Mouse (Mus musculus): ENCODE data around the gene Ovol3. TPM values are rescaled to one million over a fixed set of nuclear protein-coding genes. Genes with fewer than 3 reads are reported as not detected.
"Not testable (repeated sequence)": the region's sequence is repeated elsewhere in the genome, so short reads cannot be mapped to it uniquely, and the experiment has no call there.

Ovol3 gene
- polyA plus RNA-seq, 1 experiment, result 0.12 TPM

DNA sequence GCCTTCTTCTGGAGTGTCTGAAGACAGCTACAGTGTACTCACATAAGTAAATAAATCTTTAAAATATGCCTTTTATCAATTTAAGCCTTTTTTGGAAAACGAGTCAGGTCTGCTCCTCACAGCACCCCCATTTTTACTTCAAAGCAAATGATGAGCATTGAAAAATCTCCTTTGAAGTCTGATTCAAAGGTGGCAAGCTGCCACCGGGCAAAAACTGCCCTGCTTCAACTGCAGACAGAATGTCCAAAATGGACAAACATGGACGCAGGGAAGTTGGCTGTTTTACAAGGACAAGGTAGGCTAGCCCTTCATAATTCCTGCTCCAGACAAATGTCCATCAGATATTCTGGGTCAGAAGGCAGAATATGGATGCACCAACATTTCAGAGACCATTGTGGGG is 14.1 kb downstream of the Ovol3 start:
- TF ChIP-seq POLR2A (IDR thresholded peaks at IDR 0.05; ENCODE audit: borderline replicate concordance, extremely low read depth, insufficient read depth, insufficient read length, poor library complexity, severe bottlenecking), result no peak
- no peak for TF ChIP-seq CTCF (IDR thresholded peaks at IDR 0.05; ENCODE audit: borderline replicate concordance, extremely low read depth, insufficient read depth, insufficient read length)
- no peak for DNase-seq (ENCODE audit: low read depth)

DNA sequence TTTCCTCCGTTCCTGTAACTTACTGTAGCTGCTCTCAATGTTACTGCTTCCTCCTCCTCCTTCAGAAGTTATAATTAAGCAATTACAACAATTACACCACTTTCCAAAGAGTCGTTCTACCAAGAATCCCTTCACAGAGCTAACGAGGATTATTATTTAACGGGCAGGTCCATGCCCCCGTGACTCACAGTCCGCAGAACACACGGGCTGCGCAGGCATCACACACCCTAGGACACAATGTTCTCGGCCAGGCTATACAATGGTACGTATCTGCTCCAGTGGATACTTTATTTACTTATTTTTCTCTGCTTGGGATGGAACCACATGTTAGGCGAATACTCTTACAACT is 15.5 kb downstream of the Ovol3 start:
- DNase-seq (ENCODE audit: low read depth), result no peak
- TF ChIP-seq CTCF (IDR thresholded peaks at IDR 0.05; ENCODE audit: borderline replicate concordance, extremely low read depth, insufficient read depth, insufficient read length) (no peak), POLR2A (IDR thresholded peaks at IDR 0.05; ENCODE audit: borderline replicate concordance, extremely low read depth, insufficient read depth, insufficient read length, poor library complexity, severe bottlenecking) (no peak)

DNA sequence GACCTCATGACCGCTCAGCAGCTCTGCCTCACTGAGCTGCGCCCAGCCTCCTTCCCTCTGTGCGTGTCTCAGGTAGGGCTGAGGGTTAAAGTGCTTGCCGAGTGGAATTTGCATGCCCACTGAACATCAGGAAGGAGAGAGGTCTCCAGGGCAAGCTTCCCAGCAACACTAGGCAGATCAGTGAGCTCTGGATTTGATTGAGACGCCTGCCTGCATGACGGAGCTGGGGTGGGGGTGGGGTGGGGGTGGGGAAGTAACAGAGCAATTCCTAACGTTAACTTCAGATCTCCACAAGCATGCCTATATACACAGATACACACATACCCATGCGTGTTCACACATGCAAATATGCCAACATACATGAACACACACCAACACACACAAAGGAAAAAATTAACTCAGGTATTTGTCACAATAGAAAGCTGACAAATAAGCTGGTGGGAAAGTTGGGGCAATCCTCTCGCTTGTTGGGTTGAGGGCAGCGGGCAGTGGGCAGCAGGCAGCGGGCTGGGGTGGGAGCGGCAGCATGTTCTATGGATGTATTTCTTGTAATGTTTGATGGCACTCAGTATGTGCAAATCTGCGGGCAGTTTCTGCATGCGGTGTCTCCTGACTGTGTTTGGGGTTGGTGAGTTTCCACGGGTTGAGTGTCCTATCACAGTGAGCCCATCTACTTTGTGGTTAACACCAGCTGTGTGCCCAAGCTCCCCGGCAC is 16.1 kb downstream of the Ovol3 start:
- peak; percentile 86 for DNase-seq (ENCODE audit: low read depth)
- TF ChIP-seq CTCF (IDR thresholded peaks at IDR 0.05; ENCODE audit: borderline replicate concordance, extremely low read depth, insufficient read depth, insufficient read length), result no peak
- no peak for TF ChIP-seq POLR2A (IDR thresholded peaks at IDR 0.05; ENCODE audit: borderline replicate concordance, extremely low read depth, insufficient read depth, insufficient read length, poor library complexity, severe bottlenecking)

DNA sequence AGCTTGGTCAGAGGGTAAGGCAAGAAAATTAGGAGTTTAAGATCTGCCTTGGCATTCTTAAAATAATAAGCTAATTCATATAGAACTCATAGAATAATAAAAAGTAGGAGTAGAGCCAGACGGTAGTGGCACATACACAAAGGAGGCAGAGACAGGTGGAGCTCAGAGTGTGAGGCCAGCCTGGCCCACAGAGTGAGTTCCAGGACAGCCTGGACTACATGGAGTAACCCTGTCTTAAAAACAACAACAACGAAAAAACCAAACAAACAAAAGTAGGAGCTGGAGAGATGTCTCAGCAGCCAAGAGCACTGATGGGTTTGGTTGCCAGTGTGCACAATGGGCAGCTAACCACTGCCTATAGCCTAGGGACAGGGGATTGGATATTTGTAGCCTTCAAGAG is 18.2 kb downstream of the Ovol3 start:
- no peak for DNase-seq (ENCODE audit: low read depth)
- TF ChIP-seq POLR2A (IDR thresholded peaks at IDR 0.05; ENCODE audit: borderline replicate concordance, extremely low read depth, insufficient read depth, insufficient read length, poor library complexity, severe bottlenecking) (no peak), CTCF (IDR thresholded peaks at IDR 0.05; ENCODE audit: borderline replicate concordance, extremely low read depth, insufficient read depth, insufficient read length) (no peak)

DNA sequence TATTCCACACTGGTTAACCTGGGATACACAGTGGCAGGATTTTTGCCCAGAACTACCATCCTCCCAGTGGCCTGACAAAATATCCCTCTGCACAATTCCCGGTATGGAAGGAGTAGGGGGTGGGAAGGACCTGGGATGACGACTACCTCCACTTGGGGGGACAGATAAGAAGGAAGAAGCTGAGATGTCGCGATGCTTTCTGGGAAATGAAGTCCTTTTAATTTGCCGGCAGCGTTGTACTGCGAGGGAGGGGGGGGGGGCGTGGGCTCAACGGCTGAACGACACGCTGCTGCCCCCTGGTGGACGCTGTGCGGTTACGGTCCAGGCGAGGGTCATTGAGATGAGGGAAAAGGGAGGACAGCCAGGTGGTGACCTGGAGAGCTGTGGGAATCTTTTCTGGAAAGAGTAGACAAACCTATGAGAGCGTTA is 18.8 kb downstream of the Ovol3 start:
- TF ChIP-seq POLR2A (IDR thresholded peaks at IDR 0.05; ENCODE audit: borderline replicate concordance, extremely low read depth, insufficient read depth, insufficient read length, poor library complexity, severe bottlenecking) (no peak), CTCF (IDR thresholded peaks at IDR 0.05; ENCODE audit: borderline replicate concordance, extremely low read depth, insufficient read depth, insufficient read length) (peak; percentile 90)
- peak; percentile 96 for DNase-seq (ENCODE audit: low read depth)

DNA sequence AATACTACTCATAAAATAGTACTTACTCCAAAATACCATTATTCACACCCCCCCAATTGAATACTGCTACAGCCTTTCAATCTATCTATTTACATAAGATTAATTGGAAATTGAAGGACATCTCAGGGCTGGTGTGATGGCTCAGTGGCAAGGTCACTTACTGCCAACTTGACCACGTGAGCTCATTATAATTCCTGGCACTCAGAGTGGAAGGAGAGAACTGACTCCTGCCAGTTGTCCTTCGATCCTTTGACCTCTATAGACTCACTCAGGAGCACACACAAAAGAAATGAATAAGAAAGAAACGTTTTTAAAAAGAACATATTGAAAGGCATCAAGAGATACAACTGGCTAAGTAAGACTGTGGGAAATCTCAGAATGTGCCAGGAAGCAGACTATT is 19.6 kb downstream of the Ovol3 start:
- no peak for DNase-seq (ENCODE audit: low read depth)
- TF ChIP-seq CTCF (IDR thresholded peaks at IDR 0.05; ENCODE audit: borderline replicate concordance, extremely low read depth, insufficient read depth, insufficient read length) (no peak), POLR2A (IDR thresholded peaks at IDR 0.05; ENCODE audit: borderline replicate concordance, extremely low read depth, insufficient read depth, insufficient read length, poor library complexity, severe bottlenecking) (no peak)

DNA sequence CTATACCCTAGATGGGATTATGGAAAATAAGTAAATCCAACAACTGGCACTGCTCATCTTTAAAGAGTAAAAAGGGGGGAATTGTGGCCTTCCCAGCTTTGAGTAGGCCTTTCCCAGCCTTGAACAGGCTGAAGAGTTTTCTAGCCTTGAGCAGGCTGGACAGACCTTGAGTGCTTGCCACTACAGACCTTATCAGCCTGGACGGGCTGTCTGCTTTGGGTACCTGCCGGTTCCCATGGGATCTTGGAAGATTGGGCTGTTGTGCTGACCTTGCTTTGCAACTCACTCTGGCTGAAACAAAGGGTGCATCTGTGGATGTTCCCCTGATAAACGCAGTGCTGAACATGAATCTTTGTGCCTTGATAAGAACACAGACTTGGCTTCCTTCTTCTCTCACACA is 21.6 kb downstream of the Ovol3 start:
- no peak for DNase-seq (ENCODE audit: low read depth)
- TF ChIP-seq CTCF (IDR thresholded peaks at IDR 0.05; ENCODE audit: borderline replicate concordance, extremely low read depth, insufficient read depth, insufficient read length) (no peak), POLR2A (IDR thresholded peaks at IDR 0.05; ENCODE audit: borderline replicate concordance, extremely low read depth, insufficient read depth, insufficient read length, poor library complexity, severe bottlenecking) (no peak)

DNA sequence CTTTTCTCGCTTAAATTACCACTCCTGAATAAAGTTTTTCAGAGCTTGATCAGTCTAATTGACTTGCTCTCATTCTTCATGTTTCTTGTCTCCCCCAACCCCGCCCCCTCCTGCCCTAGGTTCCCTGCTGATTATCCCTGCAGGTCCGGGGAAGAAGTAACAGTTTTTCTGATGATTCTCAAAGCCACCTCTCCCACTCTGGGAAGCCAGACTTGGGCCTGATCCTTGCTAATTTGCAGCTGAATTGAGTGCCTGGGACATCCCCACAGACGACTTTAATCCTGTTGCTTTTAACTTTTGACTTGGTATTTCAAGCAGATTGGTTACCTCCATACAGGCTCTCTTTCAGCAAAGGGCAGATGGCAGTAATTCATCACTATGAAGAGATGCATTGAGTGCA is 24.5 kb downstream of the Ovol3 start:
- TF ChIP-seq POLR2A (IDR thresholded peaks at IDR 0.05; ENCODE audit: borderline replicate concordance, extremely low read depth, insufficient read depth, insufficient read length, poor library complexity, severe bottlenecking) (no peak), CTCF (IDR thresholded peaks at IDR 0.05; ENCODE audit: borderline replicate concordance, extremely low read depth, insufficient read depth, insufficient read length) (no peak)
- no peak for DNase-seq (ENCODE audit: low read depth)

DNA sequence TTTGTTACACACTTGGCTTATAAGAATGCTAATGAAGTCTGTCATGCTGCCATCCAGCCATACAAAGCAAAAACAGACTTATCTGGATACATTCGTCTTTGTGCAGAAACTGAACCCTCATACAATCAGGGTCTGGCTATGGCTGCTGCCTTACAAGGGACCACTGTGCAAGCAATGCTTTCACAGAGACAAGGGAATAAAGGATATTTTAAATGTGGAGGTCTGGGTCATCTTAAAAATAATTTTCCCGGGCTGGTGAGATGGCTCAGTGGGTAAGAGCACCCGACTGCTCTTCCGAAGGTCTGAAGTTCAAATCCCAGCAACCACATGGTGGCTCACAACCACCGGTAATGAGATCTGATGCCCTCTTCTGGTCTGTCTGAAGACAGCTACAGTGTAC is 29.2 kb downstream of the Ovol3 start:
- not testable (repeated sequence) for DNase-seq (ENCODE audit: low read depth)

DNA sequence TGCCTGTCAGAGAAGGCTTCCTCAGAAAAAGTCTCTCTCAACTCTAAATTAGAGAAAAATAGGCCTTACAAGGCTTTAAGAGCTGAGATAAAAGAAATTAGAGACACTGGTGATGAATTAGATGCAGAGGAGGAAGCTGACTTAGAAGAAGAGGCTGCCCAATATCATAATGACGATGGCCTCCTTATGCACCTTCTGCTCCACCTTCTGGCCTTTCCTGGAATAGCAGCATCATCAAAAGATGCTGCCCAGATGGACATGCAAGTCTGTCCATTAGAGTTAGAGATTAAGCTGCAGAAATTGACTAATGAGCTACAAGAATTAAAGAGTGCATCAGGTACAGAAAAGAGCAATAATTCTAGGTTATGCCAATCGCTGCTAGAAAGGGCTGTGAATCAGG is 30.1 kb downstream of the Ovol3 start:
- peak; percentile 82 for DNase-seq (ENCODE audit: low read depth)

DNA sequence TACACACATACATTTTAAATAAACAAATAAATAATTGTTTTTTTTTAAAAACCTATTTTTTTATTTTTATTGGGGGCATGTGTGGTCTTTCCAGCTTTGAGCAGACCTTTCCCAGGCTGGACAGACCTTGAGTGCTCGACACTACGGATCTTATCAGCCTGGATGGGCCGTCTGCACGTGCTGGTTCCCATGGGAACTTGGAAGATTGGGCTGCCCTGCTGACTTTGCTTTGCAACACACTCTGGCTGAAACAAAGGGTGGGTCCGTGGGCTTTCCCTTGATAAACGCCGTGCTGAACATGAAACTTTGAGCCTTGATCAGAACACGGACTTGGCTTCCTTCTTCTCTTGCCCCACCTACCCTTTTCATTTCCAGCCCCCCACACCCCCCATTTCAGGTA is 31.1 kb downstream of the Ovol3 start:
- DNase-seq (ENCODE audit: low read depth), result no peak
- no peak for TF ChIP-seq CTCF (IDR thresholded peaks at IDR 0.05; ENCODE audit: borderline replicate concordance, extremely low read depth, insufficient read depth, insufficient read length)
- TF ChIP-seq POLR2A (IDR thresholded peaks at IDR 0.05; ENCODE audit: borderline replicate concordance, extremely low read depth, insufficient read depth, insufficient read length, poor library complexity, severe bottlenecking), result no peak

More for the DNA sequence above, 30.1 kb downstream of the Ovol3 start:
- peak; percentile 74; the same call in 1 of the 2 replicates for TF ChIP-seq CTCF (IDR thresholded peaks at IDR 0.05; ENCODE audit: borderline replicate concordance, extremely low read depth, insufficient read depth, insufficient read length)
- TF ChIP-seq POLR2A (IDR thresholded peaks at IDR 0.05; ENCODE audit: borderline replicate concordance, extremely low read depth, insufficient read depth, insufficient read length, poor library complexity, severe bottlenecking), result no peak

DNA sequence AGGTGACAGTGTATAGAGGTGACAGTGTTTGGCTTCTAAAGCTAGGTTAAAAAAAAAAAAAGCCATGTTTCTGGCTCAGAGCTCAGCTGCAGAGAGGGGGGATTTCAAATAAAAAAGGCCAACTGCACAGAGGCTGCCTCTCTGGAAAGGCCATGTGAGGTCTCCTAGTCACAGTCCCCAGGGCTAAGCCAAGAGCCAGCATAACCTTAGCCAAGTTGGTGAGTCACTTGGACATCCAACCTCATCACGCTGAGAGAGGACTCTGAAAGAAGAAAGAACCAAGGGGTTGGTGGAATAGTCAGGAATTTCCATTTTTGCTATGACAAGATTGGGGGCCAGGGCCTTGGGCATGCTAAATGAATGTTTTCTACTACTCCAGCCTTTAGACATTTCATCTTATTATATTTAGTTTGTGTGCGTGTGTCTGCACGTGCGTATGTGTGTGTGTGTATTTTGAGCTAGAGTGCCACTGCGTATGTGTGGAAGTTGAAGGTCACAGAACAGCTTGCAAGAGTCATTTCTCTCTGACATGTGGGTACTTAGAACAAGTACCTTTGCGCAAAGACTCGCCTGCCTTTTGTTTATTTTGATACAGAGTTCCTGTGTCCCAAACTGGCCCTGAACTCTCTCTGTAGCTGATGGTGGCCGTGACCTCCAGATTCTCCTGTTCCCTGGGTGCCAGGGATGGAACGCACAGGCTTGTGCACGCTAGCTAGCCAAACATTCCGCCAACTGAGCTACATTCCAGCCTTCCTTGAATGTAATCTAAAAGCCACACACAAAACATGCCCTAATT is 32.4 kb downstream of the Ovol3 start:
- no peak for DNase-seq (ENCODE audit: low read depth)
- TF ChIP-seq POLR2A (IDR thresholded peaks at IDR 0.05; ENCODE audit: borderline replicate concordance, extremely low read depth, insufficient read depth, insufficient read length, poor library complexity, severe bottlenecking) (no peak), CTCF (IDR thresholded peaks at IDR 0.05; ENCODE audit: borderline replicate concordance, extremely low read depth, insufficient read depth, insufficient read length) (no peak)

DNA sequence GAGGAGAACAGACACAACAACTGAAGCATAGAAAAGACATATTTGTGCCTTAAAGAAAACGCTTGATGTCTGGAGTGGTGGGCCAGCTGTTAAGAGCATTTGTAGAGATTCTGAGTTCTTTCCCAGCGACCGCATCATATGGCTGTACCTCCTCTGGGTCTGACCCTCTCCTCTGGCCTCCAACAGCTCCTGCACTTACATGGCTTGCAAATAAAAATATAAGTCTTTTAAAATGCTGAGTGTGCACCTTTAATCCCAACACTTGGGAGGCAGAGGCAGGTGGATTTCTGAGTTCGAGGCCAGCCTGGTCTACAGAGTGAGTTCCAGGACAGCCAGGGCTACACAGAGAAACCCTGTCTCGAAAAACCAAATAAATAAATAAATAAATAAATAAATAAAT is 34.9 kb downstream of the Ovol3 start:
- DNase-seq (ENCODE audit: low read depth), result not testable (repeated sequence)
